Mouse (Mus musculus) NIH3T3 (cell line): ENCODE data around the gene Gm10096.
"Not testable (repeated sequence)": the region's sequence is repeated elsewhere in the genome, so short reads cannot be mapped to it uniquely, and the experiment has no call there.

Source experiments
- DNase-seq: peaks from one replicate; pipeline ENCODE4 v3.0.0-alpha.2; 2012; ENCODE audit warnings: low read depth

Gm10096 gene

GRCm38 (mm10) chrX:28954602-28955001 is at the start of gene Gm10096:
Gene Gm10096, minus strand, starts transcription at chrX:28954702.
- not testable (repeated sequence) for DNase-seq
